Mouse (Mus musculus) limb, embryonic 13.5 days (tissue): Measurements from ENCODE around the gene Nos2. TPM values are rescaled to one million over a fixed set of nuclear protein-coding genes. Genes with fewer than 3 reads are reported as not detected.
A peak's percentile ranks its signal among the peaks of the same experiment; 100 is the strongest.

ENCODE experiments used
- ATAC-seq: fragments of 200-750 bp; cut with Nextera tagmentation; 2 replicates; pipeline ENCODE4 v1.8.0; 2017; ENCODE audit warnings: low read depth, moderate number of reproducible peaks, moderate TSS enrichment; ENCODE audit not compliant: low FRiP score
- H3K27ac ChIP-seq: fragments of 300-500 bp; sonication (generic); 2 replicates; pipeline ENCODE4 v1.5.1; 2015; ENCODE audit warnings: inconsistent platforms, mild to moderate bottlenecking, moderate library complexity
- H3K27me3 ChIP-seq: fragments of 300-500 bp; sonication (generic); 2 replicates; pipeline ENCODE4 v1.6.1; 2015; ENCODE audit warnings: mild to moderate bottlenecking, inconsistent platforms
- H3K36me3 ChIP-seq: fragments of 300-500 bp; sonication (generic); 2 replicates; pipeline ENCODE4 v1.6.1; 2015; ENCODE audit warnings: inconsistent platforms, mild to moderate bottlenecking, moderate library complexity
- H3K4me1 ChIP-seq: fragments of 300-500 bp; sonication (generic); 2 replicates; pipeline ENCODE4 v1.6.1; 2015; ENCODE audit warnings: inconsistent platforms
- H3K4me2 ChIP-seq: fragments of 300-500 bp; sonication (generic); replicated peaks from 2 replicates; pipeline ENCODE4 v1.6.1; 2015; ENCODE audit warnings: inconsistent platforms, mild to moderate bottlenecking, moderate library complexity
- H3K4me3 ChIP-seq: fragments of 300-500 bp; sonication (generic); 2 replicates; pipeline ENCODE4 v1.5.1; 2015; ENCODE audit warnings: moderate library complexity, mild to moderate bottlenecking, inconsistent platforms
- H3K9ac ChIP-seq: fragments of 300-500 bp; sonication (generic); 2 replicates; pipeline ENCODE4 v1.6.1; 2015; ENCODE audit warnings: mild to moderate bottlenecking, inconsistent platforms
- H3K9me3 ChIP-seq: fragments of 300-500 bp; sonication (generic); 2 replicates; pipeline ENCODE4 v1.6.1; 2016; ENCODE audit warnings: inconsistent platforms
- WGBS: fragments of 180-500 bp; shearing (Covaris S2); methylation state at CpG from one replicate; pipeline ENCODE4 v1.1.7; 2015; 5-methylcytosine and 5-hydroxymethylcytosine counted together
- polyA plus RNA-seq: library from polyadenylated mRNA; unstranded; fragments of >200 nt; fragmentation: Nextera tagmentation; extraction: Ambion mirVana; gene quantifications from 2 replicates; pipeline ENCODE4 v1.2.1, GENCODE M21; 2015

The Nos2 gene
- polyA plus RNA-seq, 1 experiment from 2014 or later, result 1.3 TPM

DNA sequence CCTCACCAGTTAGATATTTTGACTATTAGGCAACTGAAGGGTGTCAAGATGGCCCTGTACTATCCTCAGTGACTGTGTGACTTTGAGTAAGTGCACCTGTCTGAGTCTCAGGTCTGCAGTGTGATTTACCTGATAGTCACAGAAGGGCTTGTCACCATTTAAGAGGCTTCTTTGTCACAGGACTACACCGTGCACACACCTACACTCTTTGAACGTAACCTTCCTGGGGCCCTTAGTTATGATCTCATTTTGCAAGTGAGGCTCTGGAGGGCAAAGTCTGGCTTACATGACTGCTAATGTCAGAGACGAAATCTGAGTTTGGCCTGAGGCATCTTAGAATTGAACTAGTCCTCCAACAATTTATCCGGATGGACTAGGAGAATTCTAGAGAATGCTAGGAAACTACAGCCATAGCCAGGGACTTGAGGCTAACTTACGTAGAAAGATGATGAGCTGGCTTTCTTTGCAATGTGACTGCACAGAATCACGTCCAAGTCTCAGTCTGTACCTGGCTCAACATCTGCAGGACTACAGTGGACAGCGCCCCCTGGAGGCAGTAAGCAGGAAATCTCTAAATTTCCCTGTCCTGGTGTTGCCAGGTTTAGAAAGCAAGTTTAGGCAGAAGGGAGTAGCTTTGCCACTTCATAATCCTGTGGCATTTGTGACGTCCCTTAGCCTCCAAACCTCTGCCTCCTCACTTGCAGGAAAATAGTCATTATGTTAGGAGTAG, 2.3 kb downstream of the Nos2 start:
- H3K4me2 ChIP-seq, result no peak overlapping the region
- no peak overlapping the region for H3K9ac ChIP-seq
- H3K4me3 ChIP-seq, result no peak overlapping the region
- 37% methylated on average over 8 of the region's 8 CpGs for WGBS
- no peak overlapping the region for H3K27ac ChIP-seq
- H3K4me1 ChIP-seq, result peaks cover 15% of the 10 kb centered on the region
- no peaks in the 10 kb centered on the region for H3K36me3 ChIP-seq
- no peaks in the 10 kb centered on the region; the same call in 1 of the 2 replicates for H3K9me3 ChIP-seq
- no peak for ATAC-seq
- peaks cover 57% of the 10 kb centered on the region for H3K27me3 ChIP-seq

- Histone ChIP-seq H3K27ac (no peak overlapping the region), H3K36me3 (no peaks in the 10 kb centered on the region), H3K9me3 (no peaks in the 10 kb centered on the region; the same call in 1 of the 2 replicates), H3K27me3 (peaks cover 53% of the 10 kb centered on the region), H3K9ac (no peak overlapping the region), H3K4me2 (no peak overlapping the region), H3K4me1 (peaks cover 15% of the 10 kb centered on the region), H3K4me3 (no peak overlapping the region)
- no peak for ATAC-seq
- 6% methylated on average over 9 of the region's 9 CpGs for WGBS
Observed at GRCm38 (mm10) chr11:78924111-78924510, 3.5 kb downstream of the Nos2 start.

DNA sequence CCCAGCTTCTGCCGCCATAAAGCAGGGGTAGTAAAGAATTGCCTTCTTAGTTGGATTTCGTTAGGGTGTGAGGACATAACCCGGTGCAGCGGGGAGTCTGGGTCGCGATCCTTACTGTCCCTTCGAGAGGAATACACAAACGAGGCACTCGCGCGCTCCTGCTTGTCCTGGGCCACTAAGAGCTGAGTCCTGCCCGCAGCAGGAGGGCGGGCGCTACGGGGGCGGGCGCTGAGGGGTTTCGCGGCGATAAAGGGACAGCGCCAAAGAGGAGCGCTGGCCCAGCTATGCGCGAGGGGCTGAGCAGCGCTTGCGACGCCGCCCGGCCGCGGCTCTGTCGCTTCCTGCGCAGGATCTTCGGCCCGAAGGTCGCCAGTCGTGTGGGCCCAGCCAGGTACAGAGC, 4.3 kb downstream of the Nos2 start:
- Histone ChIP-seq H3K27ac (no peak overlapping the region), H3K4me3 (peak overlapping the region; percentile 45), H3K9ac (peak overlapping the region; percentile 59), H3K4me2 (peak overlapping the region; percentile 72), H3K36me3 (no peaks in the 10 kb centered on the region), H3K9me3 (no peaks in the 10 kb centered on the region; the same call in 1 of the 2 replicates), H3K27me3 (peaks cover 53% of the 10 kb centered on the region), H3K4me1 (peaks cover 15% of the 10 kb centered on the region)
- no peak for ATAC-seq
- WGBS, result under 1% methylated on average over 37 of the region's 37 CpGs

DNA sequence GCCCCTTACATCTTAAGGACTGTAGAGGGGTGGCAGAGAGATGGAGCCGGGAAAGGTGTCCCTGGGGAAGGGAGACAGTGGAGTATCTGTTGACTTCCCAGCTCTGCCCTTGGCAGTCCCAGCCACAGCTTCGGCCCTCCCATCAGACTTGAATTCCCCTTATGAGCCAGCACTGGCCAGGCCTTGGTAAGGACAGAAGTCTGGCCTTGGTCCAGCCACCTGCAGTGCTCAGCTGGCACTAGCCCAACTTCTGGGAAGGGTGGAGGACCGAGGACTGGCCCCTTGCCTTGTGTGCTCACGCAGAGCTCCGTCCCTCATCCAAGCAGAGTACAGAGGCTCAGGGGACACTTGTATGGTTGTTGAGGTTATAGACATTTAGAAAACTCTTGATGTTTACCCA, 8.8 kb downstream of the Nos2 start:
- Histone ChIP-seq H3K27ac (no peak overlapping the region), H3K4me2 (no peak overlapping the region), H3K4me1 (peaks cover 9% of the 10 kb centered on the region), H3K9me3 (no peaks in the 10 kb centered on the region; the same call in 1 of the 2 replicates), H3K9ac (no peak overlapping the region), H3K27me3 (peaks cover 28% of the 10 kb centered on the region), H3K36me3 (no peaks in the 10 kb centered on the region), H3K4me3 (no peak overlapping the region)
- 71% methylated on average over 5 of the region's 5 CpGs for WGBS
- no peak for ATAC-seq

GRCm38 (mm10) chr11:78934307-78934706, 13.7 kb downstream of the Nos2 start:
- no peak overlapping the region for H3K27ac ChIP-seq
- no peaks in the 10 kb centered on the region for H3K36me3 ChIP-seq
- H3K4me3 ChIP-seq, result no peak overlapping the region
- no peaks in the 10 kb centered on the region for H3K4me1 ChIP-seq
- no peaks in the 10 kb centered on the region for H3K27me3 ChIP-seq
- WGBS, result 85% methylated on average over 7 of the region's 7 CpGs
- ATAC-seq, result no peak
- no peak overlapping the region for H3K9ac ChIP-seq
- no peak overlapping the region for H3K4me2 ChIP-seq
- no peaks in the 10 kb centered on the region for H3K9me3 ChIP-seq

DNA sequence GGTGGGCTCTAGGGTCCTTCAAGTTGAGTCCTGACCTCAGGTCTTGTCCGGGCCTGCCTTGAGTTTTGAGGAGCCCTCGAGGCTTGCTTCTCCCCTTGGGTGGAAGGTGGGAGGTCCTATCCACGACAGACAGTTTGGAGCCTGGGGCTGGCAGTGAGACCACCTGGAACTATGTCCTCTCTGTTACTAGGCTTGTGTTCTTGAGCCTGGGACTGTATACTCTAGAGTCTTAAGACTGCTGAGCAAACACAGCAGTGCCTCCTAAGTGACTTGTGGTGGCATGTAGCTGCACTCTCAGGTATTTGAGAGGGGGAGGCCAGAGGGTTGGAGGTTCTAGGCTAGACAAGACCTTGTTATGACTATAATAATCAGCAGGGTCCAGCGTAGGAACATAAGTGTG, 14.1 kb downstream of the Nos2 start:
- 82% methylated on average over 4 of the region's 4 CpGs for WGBS
- no peak for ATAC-seq
- no peak overlapping the region for H3K9ac ChIP-seq
- no peak overlapping the region for H3K4me2 ChIP-seq
- H3K27me3 ChIP-seq, result no peaks in the 10 kb centered on the region
- H3K36me3 ChIP-seq, result no peaks in the 10 kb centered on the region
- H3K9me3 ChIP-seq, result no peaks in the 10 kb centered on the region
- H3K4me1 ChIP-seq, result no peaks in the 10 kb centered on the region
- H3K27ac ChIP-seq, result no peak overlapping the region
- no peak overlapping the region for H3K4me3 ChIP-seq

DNA sequence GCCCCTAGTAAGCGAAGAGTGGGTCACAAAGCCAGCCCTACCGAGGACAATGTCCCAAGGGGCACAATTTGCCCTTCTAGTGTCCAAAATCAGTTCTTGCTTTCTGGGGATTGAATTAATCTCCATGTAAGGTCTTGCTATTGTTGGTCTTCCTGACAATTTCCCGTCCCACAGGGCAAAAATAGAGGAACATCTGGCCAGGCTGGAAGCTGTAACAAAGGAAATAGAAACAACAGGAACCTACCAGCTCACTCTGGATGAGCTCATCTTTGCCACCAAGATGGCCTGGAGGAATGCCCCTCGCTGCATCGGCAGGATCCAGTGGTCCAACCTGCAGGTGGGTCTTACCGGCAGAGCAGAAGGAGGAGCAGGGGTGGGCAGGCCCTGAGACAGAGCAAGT, 14.6 kb downstream of the Nos2 start:
- H3K4me3 ChIP-seq, result no peak overlapping the region
- H3K27me3 ChIP-seq, result no peaks in the 10 kb centered on the region
- H3K4me2 ChIP-seq, result no peak overlapping the region
- H3K27ac ChIP-seq, result no peak overlapping the region
- no peaks in the 10 kb centered on the region for H3K9me3 ChIP-seq
- ATAC-seq, result no peak
- H3K9ac ChIP-seq, result no peak overlapping the region
- H3K36me3 ChIP-seq, result no peaks in the 10 kb centered on the region
- H3K4me1 ChIP-seq, result no peaks in the 10 kb centered on the region
- WGBS, result 87% methylated on average over 6 of the region's 6 CpGs

DNA sequence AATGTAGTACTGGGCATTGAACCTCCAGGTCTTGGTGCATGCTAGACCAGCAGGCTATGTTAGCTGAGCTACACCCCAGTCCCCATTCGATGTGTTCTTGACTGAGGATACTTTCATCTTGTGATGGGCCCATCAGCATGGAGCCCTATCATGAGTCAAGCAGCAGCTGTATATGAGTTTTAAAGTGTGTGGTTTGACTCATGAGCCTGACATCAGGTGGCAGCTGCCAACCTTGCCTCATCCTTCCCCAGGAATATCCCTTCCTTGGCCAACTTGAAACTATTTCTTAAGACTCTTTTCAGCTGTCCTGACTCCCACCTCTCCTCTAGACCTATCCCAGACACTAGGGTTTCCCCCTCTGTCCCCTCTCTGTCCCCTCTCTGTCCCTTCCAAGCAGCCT, 22.5 kb downstream of the Nos2 start:
- H3K4me2 ChIP-seq, result no peak overlapping the region
- no peak for ATAC-seq
- H3K9me3 ChIP-seq, result no peaks in the 10 kb centered on the region
- WGBS, result 94% methylated on average over 1 of the region's 1 CpGs
- H3K27ac ChIP-seq, result no peak overlapping the region
- no peak overlapping the region for H3K9ac ChIP-seq
- H3K36me3 ChIP-seq, result no peaks in the 10 kb centered on the region
- no peak overlapping the region for H3K4me3 ChIP-seq
- no peaks in the 10 kb centered on the region for H3K27me3 ChIP-seq
- H3K4me1 ChIP-seq, result no peaks in the 10 kb centered on the region

DNA sequence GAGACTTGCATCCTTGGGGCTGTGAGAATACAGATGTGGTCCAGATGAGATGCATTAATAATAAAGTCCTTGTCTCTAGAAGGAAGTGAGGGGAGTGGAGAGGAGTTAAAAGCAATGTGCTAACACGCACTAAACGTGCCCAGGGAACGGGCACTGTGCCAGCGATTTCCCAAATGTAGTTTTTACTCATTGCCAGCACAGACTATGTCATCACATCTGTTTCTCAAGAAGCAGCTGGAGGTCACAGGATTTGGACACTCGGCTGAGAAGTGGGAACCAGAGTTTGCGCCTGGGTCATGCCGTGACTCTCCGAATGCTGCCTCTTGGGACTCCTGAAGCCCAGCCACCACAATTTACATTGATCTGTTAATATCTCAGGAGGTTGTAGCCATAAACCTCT, 29.8 kb downstream of the Nos2 start:
- Histone ChIP-seq H3K4me1 (peaks cover 5% of the 10 kb centered on the region; the same call in 1 of the 2 replicates), H3K9me3 (no peaks in the 10 kb centered on the region), H3K27me3 (peaks cover 25% of the 10 kb centered on the region), H3K4me3 (no peak overlapping the region), H3K4me2 (no peak overlapping the region), H3K36me3 (no peaks in the 10 kb centered on the region), H3K27ac (no peak overlapping the region), H3K9ac (no peak overlapping the region)
- WGBS, result 69% methylated on average over 8 of the region's 8 CpGs
- no peak for ATAC-seq

- H3K27ac ChIP-seq, result no peak overlapping the region
- H3K36me3 ChIP-seq, result no peaks in the 10 kb centered on the region
- no peak overlapping the region for H3K9ac ChIP-seq
- peak overlapping the region; percentile 50 for H3K4me2 ChIP-seq
- H3K4me3 ChIP-seq, result peak overlapping the region; percentile 15; the same call in 1 of the 2 replicates
- no peak for ATAC-seq
- peaks cover 5% of the 10 kb centered on the region; the same call in 1 of the 2 replicates for H3K4me1 ChIP-seq
- H3K9me3 ChIP-seq, result no peaks in the 10 kb centered on the region
- peaks cover 29% of the 10 kb centered on the region for H3K27me3 ChIP-seq
- 7% methylated on average over 17 of the region's 17 CpGs for WGBS
Observed at GRCm38 (mm10) chr11:78952467-78952866, 31.9 kb downstream of the Nos2 start.

DNA sequence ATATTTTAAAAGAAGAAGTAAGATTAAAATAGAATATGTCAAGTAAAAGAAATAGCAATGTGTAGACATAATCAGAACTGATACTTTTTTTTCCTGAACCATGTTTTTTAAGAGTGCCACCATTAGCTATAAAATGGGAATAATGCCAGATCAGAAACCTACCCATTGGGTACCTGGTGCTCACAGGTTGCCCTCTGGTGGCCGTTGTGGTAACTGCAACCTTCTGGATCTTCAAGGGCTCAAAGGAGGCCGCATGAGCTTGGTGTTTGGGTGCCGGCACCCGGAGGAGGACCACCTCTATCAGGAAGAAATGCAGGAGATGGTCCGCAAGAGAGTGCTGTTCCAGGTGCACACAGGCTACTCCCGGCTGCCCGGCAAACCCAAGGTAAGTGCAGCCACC, 35.7 kb downstream of the Nos2 start:
- WGBS, result 6% methylated on average over 7 of the region's 7 CpGs
- H3K4me1 ChIP-seq, result peaks cover 5% of the 10 kb centered on the region; the same call in 1 of the 2 replicates
- no peak overlapping the region for H3K4me2 ChIP-seq
- no peak overlapping the region for H3K4me3 ChIP-seq
- no peaks in the 10 kb centered on the region for H3K36me3 ChIP-seq
- no peak overlapping the region for H3K27ac ChIP-seq
- H3K27me3 ChIP-seq, result peaks cover 29% of the 10 kb centered on the region
- no peak overlapping the region for H3K9ac ChIP-seq
- no peaks in the 10 kb centered on the region for H3K9me3 ChIP-seq
- ATAC-seq, result no peak

DNA sequence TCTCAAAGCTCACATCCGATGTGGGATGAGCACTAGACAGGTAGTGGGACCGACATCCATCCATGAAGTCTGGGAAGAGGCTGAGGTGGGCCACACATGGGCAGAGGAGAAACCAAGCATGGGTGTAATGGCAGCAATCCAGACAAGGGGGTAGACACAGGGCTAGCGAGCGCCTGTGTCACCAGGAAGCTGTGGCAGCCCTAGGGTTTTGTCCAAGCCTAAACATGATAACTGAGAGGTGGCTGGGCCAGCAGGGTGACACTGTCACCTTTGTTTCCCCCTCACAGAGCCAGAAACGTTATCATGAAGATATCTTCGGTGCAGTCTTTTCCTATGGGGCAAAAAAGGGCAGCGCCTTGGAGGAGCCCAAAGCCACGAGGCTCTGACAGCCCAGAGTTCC, 38.8 kb downstream of the Nos2 start:
- ATAC-seq, result no peak
- Histone ChIP-seq H3K27ac (no peak overlapping the region), H3K9ac (no peak overlapping the region), H3K27me3 (peaks cover 6% of the 10 kb centered on the region; the same call in 1 of the 2 replicates), H3K4me1 (no peaks in the 10 kb centered on the region), H3K4me3 (no peak overlapping the region), H3K36me3 (no peaks in the 10 kb centered on the region), H3K4me2 (no peak overlapping the region), H3K9me3 (no peaks in the 10 kb centered on the region)
- 71% methylated on average over 8 of the region's 8 CpGs for WGBS
